Mouse (Mus musculus) CD8-positive naive resting alpha-beta T cell, adult 2 months (primary cell): ENCODE measurements around the gene Cfap70.

ENCODE experiments used
- DNase-seq, 2 experiments: peaks; one replicate each; pipeline ENCODE4 v3.0.0; 2022; ENCODE audit warnings: low read depth in 2 of 2, low spot score in 2 of 2

The Cfap70 gene

DNA sequence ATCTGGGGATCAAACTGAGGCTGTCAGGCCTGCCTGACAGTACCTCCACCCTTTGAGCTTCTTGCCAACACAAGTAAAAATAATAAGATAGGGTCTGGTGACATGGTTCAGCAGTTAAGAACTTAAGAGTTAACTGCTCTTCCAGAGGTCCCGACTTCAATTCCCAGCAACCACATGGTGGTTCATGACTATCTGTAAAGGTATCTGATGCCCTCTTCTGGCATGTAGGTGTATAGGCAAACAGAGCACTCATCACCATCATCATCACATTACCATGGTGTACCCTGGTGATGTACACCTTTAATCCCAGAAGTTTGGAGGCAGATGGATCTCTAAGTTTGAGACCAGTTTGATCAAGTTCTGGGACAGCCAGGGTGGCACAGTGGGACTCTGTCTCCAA, 23.4 kb downstream of the Cfap70 start:
- DNase-seq, result no peak

DNA sequence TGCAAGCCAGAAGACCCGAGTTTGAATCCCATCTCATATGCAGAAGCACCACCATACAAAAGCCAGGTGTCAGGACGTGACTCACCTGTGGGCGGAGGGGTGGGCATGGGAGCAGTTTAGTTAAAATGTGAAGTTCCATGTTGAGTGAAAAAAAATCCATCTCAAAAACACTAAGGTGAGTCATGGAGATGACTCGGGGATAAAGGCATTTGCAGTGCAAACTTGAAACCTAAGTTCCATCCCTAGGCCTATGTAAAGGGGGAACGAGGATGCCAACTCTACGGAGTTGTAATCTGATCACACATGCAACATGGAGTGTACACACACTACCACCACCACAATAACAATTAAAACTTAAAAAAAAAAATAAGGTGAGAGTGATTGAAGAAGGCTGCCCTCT, 29.0 kb downstream of the Cfap70 start:
- DNase-seq, result no peak

DNA sequence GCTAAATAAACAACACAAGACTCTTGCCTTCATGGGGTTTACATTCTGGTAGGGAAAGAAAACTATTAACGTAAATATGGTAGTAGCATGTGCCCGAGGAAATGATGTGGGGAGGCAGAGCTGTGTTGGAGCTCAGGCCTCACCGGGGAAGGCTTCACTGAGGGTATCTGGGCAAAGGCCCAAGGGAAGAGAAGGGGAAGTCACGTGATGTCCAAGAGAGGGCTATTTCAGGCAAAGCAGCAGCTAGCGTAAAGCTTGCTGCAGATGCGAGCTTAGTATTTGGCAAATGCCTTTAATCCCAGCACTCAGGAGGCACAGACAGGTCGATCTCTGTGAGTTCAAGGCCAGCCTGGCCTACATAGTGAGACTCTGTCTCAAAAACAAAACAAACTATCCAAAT, 29.8 kb downstream of the Cfap70 start:
- DNase-seq, result no peak

DNA sequence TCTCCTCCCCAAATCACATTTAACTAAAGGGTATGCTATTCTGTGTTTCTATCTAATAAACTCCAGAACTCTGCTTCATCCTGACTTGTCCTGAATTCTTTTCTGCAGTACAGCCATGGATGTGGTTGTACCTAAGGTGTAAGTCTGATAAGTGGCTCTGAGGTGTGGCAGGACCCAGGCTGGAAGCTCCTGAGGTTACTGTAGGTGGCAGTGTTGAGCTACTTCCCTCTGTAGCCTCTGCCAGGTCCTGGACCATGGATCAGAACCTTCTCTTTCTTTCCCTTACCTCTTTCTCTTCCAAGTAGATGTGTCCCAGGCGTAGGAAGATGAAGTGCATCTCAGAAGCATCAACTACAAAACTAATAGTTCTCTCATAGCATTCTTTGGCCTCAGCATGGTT, 52.0 kb downstream of the Cfap70 start:
- DNase-seq, result no peak

DNA sequence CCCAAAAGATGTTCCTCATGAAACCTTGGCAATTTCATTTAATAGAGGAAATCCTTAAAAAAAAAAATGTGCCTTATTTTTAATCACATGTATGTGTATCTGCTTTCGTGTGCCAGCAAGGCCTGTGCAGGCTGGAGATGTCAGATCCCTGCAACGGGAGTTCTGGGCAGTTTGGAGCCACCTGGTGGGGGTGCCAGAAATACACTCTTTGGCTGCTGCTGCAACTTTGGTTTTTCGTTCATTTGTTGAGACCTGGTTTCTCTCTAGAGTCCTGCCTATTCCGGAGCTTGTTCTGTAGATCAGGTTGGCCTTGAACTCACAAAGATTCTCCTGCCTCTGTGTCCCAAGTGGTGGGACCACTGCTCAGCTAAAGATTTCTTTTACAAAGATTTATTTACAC, 53.2 kb downstream of the Cfap70 start:
- peak in 1 of 2 experiments; percentile 30 for DNase-seq

DNA sequence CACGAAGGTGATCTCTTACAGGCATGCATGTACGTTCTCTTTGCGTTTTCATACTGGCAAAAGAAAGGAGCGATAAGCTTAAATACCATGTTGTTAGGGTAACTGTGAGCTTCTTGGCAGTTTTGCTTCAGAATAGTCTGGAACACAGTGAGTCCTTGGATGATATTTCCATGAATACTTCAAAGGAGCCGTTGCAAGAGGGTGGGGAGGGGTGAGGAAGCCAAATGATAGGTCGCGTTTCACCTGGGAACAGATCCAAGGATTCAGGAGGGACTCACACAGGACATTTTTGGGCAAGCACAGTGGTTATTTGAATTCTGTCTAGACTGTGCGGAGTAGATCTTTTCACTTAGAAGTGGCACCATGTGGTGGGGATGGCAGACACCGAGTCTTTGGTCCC, 54.8 kb downstream of the Cfap70 start:
- DNase-seq, result no peak

DNA sequence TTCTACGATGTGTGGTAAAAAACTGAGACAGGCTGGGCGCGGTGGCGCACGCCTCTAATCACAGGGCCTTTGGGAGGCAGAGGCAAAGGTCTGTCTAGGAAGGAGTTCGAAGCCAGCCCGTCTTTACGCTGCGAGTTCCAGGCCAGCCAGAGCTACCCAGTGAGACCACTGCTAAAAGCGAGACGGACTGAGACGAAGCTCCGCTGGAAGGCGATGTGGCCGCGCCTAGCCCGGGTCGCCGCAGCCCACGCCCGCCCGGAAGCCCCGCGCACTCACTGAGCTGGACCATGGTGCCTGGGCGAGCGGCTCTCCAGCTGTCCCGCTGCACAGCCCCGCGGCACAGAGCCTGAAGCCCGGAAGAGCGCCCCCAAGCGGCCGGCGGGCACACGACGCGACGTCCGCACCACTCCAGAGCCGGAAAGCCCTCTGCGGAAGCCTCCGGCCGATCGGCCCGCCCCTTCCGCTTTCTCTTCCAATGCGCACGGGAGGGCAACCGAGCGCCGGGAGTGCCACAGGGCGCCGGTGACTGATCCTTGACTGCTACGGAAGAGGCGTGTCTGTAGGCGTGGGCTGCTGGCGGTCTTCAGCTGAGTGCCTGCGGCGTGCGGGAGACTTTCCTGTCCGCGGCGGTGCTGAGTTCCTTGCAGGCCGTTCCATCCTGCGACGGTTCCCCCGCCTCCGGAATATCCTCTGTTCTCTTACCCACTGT, 58.7 kb downstream of the Cfap70 start, which contains the start of gene Mrps16:
Gene Mrps16 (minus strand): TSS at position 430 of the 709 bp plus-strand sequence.
- peak; percentile 88 to 90 for DNase-seq

DNA sequence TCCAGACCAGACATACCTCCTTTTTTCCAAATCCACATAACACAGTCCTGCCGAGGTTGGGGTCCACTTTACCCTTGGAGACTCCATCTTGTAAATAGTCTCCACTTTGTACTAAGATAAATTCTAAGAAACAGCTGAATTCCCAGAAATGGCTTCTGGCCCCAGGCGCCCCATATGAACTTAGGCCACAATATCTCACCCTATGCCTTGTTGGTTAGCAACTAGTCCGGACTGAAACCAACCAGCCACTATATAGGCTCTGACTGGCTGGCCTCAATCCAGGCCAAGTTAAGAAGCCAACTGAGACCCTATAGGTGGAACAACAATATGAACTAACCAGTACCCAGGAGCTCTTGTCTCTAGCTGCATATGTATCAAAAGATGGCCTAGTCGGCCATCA, 59.7 kb downstream of the Cfap70 start:
- no peak for DNase-seq

DNA sequence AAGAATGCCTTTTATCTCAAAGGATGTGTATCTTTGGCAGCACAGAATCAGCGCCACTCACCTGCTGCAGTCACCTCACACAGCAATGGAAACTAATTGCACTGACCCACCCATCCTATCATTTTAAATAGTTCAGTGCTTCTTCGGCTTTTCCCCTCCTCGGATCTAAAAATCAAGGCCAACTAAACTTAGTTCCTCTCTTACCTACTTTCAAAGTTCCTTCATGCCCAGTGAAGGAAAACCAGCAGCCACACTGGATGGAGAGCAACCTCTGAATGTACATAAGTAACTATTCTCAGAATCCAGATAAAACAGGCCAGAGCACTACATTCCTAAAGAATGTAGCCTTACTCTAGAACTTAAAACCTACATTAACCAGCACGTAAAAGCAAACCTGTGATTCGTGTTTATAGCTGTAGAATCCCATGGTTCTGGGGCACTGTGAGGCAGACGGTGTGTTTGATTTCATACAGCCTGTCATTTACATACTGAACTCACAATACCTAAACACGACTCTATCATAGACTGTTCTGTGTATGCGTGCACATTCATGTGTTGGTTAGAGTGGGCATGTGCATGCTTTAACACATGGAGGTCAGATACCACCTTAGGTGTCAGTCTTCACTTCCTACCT, 62.5 kb downstream of the Cfap70 start:
- DNase-seq, result no peak

DNA sequence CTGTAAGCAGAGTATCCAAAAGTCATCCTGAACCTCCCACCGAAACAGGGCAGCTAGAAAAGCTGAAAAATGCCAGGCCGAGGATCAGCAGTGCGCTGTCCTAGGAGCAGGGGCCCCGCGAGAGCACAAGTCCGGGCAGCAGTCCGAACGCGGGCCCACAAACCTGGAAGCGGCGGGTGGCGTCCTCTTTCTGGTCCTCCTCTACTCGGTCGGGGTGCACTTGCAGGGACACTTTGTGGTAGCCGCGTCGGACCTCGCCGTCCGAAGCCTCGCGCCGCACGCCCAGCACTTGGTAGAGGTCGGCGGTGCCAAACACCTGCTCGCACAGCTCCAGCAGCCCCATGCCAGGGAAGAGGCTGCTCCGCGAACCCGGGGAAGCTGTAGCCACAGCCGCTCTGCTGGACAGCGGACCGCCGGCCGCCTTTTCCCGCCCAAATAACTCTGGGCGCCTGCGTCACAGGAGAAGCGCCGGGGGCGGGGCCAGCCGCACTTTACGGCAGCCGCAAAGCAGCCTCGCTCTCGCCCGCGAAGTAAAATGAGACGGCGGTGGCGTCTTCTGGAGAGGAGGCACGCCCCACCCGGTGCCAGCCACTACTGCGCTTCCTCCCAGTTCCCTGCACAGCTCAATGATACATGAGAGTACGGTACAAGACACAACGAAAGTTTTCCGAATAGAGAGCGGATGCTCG, 63.4 kb downstream of the Cfap70 start, which contains the start of gene Dnajc9:
Gene Dnajc9 (minus strand): TSS at position 470 of the 689 bp plus-strand sequence.
- DNase-seq, result peak; percentile 85 to 92

DNA sequence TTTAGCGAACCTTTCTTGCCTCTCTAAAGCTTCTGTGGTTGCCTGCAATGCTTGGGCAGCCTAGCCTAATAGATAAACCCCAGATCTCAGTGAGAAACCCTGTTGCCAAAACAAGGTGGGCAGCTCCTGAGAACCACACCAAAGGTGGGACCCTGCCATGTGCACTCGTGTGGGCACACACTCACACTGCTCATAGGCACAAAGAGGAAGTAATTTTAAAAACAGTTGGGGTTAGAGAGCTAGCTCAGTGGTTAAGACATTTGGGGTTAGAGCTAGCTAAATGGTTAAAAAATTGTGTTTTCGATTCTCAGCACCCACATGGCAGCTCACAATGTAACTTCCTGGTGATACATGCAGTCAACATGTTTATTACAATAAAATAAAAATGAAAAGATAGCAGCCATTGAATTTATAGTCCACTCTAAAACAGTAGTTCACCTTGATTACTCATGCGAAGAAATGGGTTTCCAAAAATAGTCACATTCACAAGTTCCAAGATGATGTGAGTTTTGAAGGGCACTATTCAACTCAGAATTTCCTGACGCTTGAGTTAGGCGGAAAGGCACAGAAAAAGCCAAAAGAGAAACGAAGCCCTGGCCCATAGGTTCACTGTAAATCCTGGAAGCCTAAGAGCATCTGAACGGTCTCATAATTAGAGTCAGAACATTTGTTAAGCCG, 72.1 kb downstream of the Cfap70 start:
- DNase-seq, result peak; percentile 7 to 32

DNA sequence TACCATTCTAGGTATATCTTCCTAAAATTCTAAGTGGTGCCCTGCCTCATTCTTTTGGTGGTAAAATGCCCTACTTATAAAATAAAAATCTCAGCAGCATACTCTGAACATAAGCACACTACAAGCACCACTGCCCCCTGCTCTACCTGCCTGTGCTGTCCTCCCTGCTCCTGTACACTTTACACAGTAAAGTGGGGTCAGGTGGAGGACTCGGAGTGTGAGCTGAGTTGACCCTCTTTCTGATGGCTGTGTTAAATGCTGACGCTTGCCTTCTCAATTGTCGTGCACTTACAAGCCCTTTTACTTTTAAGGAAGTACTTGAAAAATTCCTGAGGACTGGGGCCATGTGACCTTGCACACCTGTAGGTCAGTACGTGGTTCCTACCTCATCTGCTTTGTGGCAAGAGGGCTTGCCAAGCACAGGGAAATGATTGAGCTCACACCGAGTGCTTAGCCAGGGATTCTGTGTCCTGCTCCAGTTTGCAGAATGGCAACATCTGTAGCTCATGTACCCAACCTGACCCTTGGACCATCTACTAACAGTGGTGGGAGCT, 72.9 kb downstream of the Cfap70 start:
- DNase-seq, result no peak

DNA sequence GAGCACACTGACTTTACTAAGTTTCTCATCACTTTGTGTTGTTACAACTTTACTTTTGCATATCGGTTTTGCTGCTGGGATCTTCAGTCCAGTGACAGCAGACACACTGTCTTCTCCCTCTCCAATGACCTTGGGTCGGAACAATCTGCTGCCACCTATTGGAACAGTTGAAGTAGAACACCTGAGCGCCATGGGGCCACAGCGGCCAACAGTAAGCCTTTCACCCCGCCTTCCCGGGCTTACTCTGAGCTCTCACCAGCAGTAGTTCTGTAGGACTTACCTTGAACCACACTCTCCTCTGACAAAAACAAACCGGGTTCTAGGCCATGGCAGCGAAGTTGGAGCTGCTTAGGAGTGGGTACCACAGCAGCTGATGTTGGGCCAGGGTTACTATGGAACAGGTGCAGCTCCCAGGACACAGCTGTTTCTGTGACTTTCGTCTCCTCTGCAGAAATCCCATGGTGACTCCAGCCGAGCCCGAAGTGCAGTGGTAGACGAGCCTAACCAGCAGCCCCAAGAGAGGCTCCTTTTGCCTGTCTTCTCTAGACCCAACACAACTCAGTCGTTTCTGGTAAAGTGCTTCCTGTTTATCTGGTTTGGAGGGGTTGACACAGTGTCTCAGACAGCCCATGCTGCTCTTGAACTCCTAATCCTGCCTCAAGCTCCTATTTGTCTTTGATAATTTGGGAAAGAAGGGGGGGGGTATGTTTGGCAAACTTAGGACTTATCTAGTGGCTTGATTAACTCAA, 73.5 kb downstream of the Cfap70 start:
- DNase-seq, result peak; percentile 59 to 68

DNA sequence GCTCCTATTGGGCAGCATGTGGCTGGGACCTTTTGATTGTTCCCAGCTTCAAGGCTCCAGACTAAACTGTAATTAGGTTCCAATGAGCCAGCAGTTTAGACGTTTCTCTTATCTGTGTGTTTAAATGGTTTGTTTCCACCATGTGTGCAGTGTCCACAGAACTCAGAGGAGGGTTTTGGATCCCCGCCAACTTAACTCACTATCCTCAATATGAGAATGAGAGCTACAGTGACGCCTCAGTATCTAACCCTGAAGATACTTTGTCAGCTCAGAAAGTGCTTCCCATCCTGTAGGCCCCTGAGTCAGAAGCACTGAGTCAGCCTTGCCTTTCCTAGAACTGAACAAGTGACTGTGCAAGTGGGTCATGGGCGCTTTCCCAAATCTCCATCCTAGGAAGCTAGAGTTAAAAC, 74.9 kb downstream of the Cfap70 start:
- no peak for DNase-seq

DNA sequence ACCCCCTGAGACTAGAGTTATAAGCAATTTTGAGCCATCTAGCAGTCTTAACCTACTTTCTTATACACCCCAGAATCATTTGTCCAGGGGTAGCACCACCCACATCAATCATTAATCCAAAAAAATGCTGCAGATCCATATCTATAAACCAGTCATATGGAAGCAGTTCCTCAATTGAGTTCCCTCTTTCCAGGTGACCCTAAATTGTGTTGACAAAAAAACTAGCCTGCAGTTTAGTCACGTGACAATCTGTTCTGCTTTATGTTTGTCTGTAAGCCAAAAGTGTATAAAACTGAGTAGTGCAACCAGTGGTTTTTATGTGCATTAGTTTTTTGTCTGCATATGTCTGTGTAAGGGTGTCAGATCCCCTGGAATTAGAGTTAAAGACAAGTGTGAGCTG, 80.2 kb downstream of the Cfap70 start:
- DNase-seq, result no peak

DNA sequence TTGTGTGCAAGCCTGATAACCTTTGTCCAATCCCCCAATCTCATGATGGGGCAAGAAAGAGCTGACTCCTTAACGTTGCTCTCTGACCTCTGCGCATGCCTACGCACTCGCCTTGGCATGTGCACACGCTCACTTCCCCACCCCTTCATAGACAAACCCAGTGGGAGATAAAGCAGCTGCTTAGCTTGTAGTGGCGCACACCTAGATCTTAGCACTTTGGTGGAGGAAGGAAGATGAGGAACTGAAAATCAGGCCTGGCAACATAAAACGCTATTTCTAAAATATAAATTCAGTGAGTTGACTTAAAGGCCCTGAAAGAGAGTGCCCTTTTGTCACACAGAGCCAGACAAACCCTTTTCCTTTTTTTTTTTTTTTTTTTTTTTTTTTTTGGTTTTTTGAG, 81.2 kb downstream of the Cfap70 start:
- DNase-seq, result no peak

DNA sequence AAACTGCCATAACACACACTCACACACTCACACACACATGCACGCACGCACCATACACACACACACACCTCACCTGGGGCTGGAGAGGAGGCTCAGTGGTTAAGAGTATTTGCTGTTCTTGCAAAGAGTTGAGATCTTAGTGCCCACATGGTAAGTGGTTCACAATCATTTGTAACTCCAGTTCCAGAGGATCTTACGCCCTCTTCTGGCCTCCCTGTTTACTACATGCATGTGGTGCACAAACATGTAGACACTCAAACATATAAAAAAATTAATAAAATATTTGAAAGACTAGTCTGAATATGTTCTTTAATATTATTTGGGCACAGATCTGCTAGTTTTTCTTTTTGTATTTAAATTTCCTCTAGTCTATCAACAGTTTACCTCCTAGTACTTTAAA, 83.8 kb downstream of the Cfap70 start:
- no peak for DNase-seq

DNA sequence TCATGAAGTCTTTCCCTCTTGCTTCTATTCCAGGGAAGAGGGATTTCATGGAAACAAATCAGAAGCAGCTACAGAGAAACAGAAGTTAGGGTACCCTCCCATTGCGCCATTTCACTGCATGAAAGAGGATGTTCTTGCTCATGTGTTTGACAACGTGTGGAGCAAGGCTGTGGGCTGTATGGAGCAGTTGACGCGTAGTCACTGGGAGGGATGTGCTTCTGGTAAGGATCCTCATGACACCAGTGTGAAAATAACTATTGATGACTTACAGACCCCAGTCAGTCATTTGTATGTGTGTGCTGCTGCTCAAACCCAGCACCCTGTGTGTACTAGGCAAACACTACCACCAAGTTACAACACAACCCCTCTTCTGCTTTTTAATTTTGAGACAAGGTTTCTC, 88.8 kb downstream of the Cfap70 start:
- DNase-seq, result no peak

DNA sequence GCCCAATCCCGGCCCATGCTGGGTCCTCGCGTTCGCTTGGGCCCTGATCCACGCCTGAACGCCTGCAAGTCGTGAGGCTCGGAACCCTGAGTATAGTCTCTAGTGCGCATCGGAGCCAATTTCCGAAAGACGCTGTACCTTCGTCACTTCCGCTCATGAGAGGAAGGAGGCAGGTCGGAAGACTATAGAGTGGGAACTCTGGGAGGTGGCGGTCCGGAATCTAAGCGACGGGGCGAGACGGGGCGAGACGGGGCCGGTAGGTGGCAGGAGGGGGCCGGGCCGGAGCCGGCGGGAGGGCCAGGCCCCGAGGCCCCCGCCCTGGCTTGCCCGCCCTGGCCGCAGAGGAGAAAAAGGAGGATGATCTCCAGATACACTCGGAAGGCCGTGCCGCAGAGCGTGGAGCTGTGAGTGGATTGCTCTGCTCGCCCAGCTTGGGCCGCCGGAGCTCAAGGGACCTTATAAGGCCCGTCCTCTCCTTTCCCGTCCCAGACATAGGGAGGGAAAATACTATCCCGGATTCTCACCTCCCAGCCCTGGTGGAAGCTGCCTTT, 104.0 kb downstream of the Cfap70 start, which contains the start of the genes Ecd and Fam149b:
Gene Ecd (minus strand): TSS at position 131 of the 551 bp plus-strand sequence.
Gene Fam149b (plus strand): TSS at position 172 of the 551 bp plus-strand sequence.
- DNase-seq, result peak; percentile 91

DNA sequence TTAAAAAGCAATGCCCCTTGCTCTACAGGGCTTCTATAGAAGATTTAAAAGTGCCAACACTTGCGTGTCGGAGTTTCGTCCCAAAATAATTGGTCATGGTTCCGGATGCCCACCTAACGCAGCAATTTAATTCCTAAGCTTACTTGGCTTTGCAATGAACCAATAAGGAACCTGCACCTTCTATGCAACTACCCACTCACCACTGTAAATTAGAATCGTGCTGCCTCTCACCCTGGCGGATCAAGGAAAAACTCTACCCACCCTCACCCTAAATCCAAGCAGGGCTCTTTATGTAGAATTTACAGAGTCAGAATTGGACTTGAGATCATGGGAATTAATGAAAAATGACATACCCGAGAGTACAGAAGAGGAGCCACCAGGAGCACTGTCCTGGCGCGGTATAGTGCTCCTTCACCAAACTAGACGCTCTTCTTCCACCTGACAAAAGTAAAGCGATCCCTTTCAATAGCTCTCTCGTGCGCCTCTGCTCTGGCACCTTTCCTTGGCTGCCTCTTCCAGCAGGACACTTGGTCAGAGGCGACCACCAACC, 104.5 kb downstream of the Cfap70 start:
- no peak for DNase-seq
